Mouse (Mus musculus) bone marrow macrophage, adult 2 months (primary cell): ENCODE results near the gene Polr2c.
A peak's percentile ranks its signal among the peaks of the same experiment; 100 is the strongest.

Source experiments
- CTCF ChIP-seq: IDR thresholded peaks from 2 replicates; pipeline ENCODE4 v1.5.1; 2012; ENCODE audit warnings: low read depth, mild to moderate bottlenecking, low read length, moderate library complexity
- POLR2A ChIP-seq: IDR thresholded peaks from 2 replicates; pipeline ENCODE4 v1.6.1; 2012; ENCODE audit warnings: mild to moderate bottlenecking, low read depth, low read length, borderline replicate concordance

- TF ChIP-seq CTCF (peak; percentile 98), POLR2A (no peak)
Observed at GRCm38 (mm10) chr8:94874358-94874757, 17.1 kb downstream of the Polr2c start.
